Mouse (Mus musculus) adrenal gland, postnatal 36 days (tissue): ENCODE results near the gene A930018P22Rik. TPM values are rescaled to one million over a fixed set of nuclear protein-coding genes. Genes with fewer than 3 reads are reported as not detected.

ENCODE experiments used
- DNase-seq, 2 experiments: peaks; one replicate each; pipeline ENCODE4 v3.0.0; 2021; ENCODE audit warnings: mixed read lengths in 1 of 2
- total RNA-seq, 2 experiments: library from RNA; stranded (reverse); gene quantifications; 2 replicates each; pipeline ENCODE4 v1.2.3; 2021

Gene A930018P22Rik
- total RNA-seq, 2 experiments from 2014 or later: 1.1 to 2.1 TPM

DNA sequence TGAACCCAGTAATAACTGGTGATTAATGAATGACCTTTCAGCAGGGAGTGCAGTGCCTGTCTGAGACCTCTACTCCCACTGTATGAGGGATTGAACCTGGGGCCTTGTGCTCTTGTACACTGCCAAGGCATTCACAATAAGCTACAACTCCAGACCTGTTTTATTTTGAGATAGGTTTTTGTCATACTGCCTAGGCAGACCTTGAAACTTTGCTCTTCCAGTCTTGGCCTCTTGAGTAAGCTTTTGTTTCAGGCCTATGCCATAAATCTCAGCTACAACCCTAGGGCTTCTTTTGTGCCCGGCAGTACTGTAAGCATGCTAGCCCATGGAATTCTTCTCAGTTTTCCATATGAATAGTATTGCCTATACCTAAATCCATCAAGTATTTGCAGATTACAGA is 3.5 kb upstream of the A930018P22Rik start:
- DNase-seq: no peak

DNA sequence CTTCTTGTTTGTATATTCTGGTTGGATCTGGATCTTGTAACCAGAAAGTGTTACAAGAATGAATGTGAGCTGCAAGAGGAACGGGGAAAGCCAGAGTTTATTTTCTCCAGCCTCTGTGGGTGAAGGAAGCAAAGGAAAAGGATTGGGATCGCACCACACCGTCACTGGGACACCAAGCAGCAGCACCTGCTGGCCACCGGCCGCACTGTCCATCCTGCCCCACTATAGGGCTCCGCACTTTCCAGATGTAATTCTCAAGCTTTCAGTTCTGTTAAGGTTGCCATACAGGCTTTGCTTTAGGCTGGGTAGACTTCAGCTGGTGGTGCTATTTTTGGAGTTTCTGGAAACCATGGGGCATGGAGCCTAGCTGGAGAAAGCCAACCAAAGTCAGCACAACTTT is 2.3 kb upstream of the A930018P22Rik start:
- DNase-seq: no peak

DNA sequence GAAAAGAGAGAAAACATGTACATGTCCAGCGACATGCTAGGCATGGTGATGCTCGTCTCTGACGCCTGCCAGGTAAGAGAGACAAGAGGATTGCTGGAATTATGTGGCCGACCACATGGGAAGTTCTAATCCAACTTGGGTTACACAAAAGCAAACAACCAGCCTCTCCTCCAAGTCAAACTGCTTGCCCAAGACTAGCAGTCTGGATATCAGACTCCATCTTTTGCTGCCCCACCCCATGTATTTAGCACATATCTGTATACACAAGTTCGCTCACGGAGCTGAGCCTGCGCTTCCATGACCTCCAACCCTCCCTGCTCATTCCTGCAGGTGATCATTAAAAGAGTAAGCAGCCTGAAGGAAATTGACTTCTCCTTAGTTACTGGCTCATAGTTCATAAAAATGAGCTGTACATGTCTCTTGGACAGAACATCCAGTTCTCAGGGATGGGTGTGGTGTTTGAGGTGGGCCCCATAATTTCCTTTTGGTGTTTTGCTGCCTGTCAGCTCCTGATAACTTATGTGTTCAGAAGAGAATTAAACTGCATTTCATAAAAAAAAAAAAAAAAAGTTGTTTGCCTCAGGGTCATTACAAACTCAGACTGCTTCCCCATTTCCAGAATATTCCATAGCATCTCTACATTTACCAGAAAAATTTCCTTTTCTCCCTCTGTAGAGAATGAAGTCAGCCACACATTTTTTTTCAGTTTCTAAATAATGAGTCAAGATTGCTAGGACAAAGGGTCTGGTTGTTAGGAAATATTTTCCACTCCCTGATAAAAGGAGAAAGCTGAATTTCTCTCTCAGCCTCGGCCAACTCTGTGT is 676 bp upstream of the A930018P22Rik start:
- no peak for DNase-seq

DNA sequence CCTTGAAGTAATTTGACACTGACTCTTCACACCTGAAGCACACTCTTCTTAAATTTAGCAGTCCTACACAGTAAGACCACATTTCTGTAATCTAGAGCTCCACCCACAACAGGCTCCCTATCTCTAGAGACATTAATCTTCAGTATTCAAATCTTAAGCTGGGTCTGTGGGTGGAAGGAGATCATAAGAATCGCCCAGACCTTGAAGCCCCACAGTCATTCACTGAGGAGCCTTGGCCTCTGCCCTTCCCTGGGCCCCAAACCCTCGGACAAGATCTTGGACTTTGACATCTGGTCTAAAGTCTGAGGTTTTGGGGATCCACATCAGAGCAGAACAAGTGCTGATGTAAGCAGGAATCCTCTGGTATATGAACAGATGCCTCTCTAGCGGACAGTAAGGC is 971 bp downstream of the A930018P22Rik start:
- DNase-seq: no peak

DNA sequence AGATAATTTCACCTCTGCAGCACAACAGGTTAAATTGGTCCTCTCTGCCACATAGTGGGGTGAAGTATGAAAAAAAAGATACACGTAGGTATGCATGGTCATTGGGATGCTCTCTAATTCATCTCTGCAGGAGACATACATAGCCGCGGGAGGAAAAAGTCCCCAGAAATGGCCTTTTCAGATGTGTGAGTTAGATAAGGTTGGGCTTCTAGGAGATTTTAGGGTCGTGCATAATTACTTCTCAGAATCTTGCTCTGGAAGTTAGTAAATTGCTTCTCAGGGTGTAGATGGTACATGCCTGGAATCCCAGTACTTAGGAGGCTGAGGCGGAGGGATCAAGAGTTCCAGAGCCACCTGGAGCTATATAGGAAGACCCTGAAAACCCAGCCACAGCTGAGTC is 1.5 kb downstream of the A930018P22Rik start:
- no peak for DNase-seq

DNA sequence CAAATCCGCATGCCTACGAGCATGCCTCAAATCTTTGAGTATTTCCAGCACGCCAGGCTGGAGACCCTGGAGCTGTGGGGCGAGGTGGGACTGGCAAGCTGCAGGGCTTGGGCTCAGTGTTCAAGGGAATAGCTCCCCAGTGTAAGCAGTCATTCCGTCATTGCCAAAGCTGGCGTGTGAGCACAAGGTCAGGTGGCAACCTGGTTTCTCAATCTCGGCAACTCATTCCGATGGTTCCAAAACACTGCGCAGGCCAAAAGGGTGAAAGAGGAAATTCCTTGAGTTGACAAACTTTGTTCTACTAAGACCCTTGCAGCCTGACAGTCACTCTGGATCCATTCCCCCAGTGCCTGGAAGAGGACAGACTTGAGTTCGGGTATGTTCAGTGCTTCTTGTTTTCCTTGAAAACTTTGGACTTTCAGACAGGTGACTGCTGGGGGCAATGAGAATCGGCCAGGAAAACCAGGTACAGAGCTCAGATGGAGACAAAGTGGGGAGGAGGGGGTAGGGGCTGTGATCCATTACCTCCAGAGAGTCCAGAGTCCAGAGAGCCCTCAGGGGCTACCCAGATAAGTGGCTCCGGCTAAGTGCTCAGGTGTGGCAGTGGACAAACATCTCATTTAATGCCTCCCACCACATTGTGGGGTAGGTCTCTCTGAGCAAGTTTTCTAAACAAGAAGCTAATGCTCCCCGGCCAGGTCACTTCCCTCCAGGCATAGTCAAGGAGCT is 6.4 kb downstream of the A930018P22Rik start:
- peak; percentile 68 to 81 for DNase-seq

DNA sequence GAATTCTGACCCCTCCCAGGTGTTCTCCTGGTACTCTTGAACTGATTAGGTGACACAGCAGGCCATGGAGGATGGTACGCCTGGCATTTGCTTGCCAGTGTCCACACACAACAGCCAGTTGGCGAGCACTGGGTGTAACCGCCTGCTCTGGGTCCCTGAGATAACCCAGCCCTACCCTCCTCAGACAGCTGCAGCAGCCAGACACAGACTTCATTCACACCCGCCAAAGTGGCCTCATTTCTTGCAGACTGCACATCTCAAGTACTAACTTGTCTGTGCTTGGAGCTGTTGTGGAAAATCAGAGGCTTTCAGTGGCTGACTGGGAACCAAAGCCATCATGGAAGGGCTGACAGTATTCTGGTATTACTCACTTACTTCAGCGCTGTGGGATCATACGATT is 7.6 kb downstream of the A930018P22Rik start:
- no peak for DNase-seq

DNA sequence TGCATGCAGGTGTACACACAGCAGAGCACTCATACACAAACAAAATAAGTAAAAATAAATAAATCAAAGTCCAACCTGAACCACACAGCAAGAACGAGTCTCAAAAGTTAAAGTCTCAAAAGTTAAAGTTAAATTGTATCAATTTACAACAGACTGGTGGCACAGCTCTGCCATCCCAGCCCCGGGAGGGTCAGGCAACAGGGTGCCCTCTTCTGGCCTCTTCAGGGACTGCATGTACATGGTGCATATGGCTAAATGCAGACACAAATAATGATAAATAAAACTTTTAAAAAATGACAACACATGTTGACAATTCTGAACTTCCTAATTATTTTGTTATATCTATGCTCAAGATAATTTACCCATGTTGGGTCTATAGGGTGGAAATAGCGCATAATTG is 8.4 kb downstream of the A930018P22Rik start:
- DNase-seq: peak; percentile 67 to 72

DNA sequence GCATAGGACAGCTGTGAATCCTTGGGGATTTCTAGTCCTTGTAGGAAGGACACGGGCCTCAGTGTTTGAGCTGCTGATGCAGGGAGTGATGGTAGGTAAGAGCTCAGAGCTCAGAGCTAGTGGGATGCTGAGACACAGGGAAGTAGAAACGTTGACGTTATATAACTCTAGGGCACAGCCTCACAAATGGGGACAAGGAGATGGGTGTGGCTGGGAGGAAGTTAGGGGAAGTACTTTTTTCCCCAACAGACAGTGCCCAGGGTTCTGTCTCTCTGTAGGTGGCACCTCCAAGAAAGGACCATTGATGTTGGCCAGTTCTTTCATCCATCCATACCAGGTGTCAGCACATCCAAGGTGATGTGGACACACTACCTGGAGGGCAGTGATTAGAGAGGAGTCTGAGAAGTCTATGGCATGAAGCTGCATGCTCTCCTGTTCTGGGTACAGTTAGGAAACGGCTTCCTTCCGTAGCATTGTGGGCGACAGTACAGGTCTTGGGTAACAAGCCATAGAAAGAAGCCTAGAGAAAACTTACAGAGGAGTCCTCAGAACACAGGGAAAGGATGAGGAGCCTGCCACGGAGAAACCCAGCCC is 9.8 kb downstream of the A930018P22Rik start:
- DNase-seq: no peak

DNA sequence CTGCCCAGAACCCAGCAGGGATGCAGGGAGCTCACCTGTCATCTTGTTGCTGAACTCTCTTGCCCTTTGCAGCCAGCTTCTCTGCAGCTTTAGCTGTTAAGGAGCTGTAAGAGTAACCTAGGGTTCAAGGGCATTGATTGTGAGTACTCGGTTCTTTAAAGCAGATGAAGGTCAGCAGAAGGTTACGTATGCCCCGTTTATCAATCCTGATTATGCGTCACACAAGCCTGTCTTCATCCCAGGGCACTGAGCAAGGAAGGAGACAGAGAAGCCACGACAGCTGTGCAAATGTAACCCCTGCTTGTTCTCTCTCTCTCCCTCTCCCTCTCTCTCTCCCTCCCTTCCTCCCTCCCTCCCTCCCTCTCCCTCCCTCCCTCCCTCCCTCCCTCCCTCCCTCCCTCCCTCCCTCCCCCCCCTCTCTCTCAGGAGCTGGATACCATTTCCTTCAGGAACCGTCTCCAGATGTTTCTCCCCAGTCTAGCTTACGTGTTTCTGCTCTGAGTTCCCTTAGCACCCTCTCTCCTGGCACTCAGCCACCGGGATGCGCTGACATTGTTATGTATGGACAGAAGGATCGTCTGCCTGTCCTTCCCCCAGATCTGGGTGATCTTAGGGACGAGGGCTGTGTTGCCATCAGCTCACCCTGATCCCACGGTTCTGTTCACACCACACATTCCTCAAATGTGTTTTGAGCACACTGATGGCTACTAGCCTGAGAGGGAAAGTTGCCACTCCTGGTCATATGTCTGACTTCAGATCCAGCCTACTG is 10.7 kb downstream of the A930018P22Rik start:
- no peak for DNase-seq

DNA sequence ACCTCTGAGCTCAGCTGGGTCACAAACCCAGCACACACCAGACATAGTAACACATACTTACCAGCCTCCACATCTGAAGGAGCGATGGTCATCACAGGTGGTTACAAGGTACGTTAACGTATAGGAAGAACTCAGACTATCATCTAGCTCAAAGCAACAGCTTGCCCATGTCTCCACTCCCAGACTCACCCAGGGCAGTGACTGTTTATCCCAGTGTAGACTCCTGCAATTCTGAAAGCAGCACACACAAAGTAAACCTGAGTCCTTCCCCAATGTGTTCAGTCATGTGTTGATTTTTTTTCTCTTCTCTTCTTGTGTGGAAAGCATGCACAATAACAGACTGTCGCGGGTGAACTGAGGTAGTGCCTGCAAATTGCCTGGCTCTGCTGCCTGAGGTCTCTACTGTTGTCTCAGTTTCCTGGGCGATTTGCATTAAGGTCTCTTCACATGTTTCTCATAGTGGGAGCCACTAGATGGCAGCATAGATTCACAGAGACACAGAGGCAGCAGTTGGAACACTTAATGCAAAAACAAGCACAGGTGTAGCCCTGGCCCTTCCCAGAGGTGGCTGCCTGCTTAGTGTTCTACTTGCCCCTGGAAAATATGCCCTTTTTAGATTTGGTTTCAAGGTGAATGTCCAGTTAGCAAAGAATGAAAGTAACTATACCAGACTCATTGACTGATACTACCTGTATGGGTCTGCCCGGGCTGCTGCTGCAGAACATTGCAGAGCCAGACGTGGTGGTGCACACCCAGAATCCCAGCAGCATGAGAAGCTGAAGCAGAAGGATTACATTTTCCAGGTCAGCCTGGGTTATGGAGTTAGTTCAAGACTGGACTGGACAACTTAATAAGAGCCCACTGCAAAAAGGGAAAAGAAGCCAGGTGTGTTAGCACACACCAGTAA is 11.8 kb downstream of the A930018P22Rik start:
- DNase-seq: peak; percentile 57 to 74

DNA sequence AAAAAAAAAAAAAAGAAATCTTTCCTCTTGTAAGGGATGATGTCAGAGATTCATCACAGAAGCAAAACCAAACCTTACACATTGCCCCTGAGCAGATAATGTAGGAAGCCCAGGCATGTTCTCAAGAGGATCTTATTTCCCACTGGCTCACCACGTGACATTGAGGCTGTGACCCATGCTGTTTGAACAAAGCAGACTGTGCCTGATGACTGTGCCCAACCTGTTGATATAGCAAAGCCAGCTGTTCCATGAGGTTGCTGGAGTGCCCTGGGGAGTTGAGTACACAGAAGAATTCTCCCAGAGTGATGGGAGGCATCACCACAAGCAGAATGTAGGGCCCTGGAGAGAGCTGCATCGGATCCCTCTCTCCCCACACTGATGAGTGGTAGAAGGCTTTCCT is 13.4 kb downstream of the A930018P22Rik start:
- no peak for DNase-seq

DNA sequence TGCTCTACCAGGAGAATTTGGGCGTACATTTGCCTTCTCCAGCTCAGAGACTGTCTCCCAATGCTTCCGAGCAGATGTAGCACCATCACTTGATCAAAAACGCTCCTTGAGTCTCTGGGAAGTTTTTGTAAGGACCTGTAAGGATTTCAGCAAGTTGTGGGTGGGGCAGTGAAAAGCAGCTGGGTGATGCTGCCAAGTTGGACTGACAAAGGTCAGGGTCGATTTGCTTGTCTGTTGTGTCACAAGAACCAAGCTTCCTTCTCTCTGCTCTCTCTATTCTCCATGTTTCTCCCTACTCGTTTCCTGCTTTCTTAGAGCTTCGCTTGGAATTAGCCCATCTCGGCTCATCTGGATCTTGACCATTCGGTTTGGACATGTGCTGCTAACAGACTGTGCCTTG is 19.6 kb downstream of the A930018P22Rik start:
- no peak for DNase-seq

DNA sequence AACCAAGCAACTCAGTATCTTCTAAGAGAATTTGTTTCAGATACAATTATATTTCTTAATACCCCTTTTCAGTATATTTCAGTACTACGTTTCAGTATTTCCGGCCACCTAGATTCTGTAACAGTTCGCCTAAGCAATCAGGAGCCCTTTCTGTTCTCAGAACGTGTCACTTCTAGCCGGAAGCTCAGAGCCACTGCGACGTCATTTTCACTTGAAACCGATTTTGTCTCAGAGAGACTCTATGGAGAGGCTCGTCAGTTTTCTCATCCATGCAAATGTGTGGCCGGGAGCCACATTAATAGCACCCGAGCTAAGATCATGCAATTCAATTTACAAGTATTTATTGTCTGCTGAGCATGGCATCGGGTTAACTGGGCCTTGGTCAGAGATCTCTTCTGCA is 21.4 kb downstream of the A930018P22Rik start:
- DNase-seq: no peak

DNA sequence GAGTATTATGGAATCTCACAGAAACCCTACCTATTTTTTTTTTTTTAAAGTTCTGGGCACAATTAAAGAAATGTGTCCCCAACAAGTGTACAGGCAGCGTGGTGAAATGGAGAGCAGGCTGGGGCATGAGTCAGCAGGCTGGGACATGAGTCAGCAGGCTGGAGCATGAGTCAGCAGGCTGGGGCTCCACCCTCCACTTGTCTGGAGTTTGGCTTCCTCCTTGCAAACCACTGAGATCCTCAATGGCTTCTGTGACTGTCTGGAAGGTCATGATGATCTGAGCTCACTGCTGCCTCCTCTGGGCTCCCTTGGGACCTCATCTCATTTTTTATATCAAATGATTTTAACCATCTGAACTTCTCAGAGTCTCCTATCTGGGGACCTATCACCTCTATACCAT is 23.4 kb downstream of the A930018P22Rik start:
- peak; percentile 86 to 88 for DNase-seq

DNA sequence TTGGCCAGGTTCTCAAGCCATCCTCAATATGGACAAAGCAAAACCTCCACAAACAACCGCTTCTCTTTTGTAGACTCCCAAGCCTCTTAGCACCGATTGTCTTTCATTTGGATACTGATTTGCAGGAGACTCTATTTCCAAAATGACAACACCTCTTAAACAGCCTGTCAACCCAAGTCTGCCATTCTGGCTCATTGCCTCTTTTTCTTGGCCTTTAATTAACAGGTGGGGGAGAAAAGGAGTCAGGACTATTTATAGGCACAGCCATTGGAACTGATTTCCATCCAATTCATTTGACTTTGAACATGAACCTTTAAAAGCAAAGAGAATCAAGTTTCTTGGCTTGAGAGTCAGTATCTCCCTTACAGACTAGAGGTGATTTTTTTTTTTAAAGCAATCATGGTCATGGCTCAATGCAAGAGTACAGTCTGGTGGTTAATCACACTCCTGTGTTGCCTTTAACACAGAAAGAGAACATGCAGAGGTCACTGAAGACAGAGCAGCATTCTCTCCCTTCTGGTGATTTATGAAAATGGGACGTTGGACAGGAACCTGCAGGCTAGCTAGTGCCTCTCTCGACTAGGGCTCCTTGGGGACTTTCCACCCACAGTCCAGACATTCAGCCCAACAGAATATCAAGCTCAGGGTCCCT is 25.5 kb downstream of the A930018P22Rik start:
- DNase-seq: no peak

DNA sequence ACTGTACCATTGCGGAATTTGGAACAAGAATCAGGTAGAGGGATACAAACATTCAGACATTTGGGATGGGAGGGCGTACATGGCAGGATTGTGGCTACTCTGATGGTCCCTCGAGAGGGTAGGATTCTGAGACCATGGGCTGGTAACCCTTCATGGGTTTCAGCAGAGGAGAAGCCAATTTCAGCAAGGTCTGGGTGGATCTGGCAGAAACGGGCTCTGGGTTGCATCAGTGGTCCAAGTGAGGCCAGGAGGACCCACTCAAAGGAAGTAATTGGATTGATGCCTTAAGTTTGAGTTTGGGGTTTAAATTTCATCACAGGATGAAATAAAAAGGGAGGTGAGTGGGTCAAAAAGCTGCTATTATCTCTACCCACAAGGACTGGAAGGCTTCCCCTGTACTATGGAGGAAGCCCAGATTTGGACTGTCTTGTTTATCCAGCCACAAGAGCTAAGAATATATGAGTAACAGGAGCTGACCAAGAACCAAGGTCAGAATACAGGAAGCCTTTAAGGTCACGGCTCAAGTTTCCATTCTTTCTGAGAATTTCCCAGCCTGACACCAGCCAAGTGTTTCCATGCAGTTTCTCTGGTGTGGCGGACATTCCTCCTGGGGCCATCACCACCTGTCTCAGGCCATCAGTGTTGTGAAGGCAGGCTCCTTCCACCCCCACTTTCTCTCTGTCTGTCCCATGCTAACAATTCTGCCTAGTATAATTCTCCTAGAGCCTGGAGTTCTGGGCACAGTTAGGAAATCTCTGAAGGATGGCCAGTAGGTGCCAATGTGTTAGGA is 28.2 kb downstream of the A930018P22Rik start:
- peak in 1 of 2 experiments; percentile 39 for DNase-seq

DNA sequence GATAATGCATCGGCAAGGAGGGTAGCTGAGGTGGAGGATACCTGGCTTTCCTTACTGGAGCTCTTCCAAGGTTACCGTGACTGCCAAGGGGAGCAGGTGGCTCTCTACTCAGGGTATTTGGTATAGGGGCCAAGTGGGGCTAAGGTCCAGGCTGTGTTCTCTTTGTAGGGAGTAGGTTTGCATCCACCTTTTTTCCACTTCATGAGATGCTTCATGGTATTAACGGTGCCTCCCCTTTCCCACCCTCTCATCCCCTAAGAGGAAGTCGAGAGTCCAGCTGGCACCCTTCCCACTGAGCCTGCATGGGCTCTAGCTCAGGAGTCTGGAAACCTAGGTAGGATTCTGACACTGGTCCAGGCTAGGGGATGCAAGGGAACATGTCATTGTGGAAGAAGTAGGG is 30.8 kb downstream of the A930018P22Rik start:
- no peak for DNase-seq

DNA sequence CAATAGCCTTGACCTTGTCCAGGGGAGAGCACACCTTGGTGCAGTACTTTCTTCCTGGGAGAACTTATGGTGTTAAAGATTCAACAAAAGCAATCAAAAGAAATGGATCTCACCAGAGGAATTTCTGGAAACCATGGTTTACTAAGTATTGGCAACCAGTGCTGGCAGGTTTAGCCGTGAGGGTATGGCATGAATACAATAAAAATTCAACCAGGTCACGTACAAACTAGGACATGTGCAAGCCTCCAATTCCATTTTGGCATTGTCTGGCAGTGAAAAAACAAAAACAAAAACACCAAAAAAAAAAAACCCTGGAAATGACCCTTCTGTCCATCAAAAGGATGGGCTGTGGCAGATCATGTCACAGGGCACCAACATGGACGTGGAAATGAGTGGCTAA is 31.3 kb downstream of the A930018P22Rik start:
- no peak for DNase-seq

DNA sequence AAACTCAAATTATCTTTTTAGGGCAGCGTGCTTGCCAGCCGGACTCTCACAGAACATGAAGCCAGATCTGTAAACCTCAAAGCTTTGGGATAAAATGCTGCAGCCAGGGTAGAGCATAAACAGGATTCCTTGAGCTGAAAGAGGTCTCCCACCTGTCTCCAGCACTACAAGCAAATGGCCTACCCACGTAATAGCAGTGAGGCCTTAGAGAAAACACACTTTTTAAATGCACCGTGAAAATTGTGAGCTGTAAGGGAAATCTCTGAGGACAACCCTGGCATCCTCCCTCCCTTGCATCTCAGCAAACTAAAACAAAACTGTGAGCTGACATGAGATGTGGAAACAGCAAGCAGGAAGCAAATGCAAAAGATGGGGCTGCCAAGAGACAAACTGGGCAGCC is 35.3 kb downstream of the A930018P22Rik start:
- no peak for DNase-seq
